Mouse (Mus musculus): ENCODE measurements around the gene Tmem9b. TPM values are rescaled to one million over a fixed set of nuclear protein-coding genes. Genes with fewer than 3 reads are reported as not detected.

Gene Tmem9b
- polyA plus RNA-seq, 1 experiment, result 14.5 TPM

DNA sequence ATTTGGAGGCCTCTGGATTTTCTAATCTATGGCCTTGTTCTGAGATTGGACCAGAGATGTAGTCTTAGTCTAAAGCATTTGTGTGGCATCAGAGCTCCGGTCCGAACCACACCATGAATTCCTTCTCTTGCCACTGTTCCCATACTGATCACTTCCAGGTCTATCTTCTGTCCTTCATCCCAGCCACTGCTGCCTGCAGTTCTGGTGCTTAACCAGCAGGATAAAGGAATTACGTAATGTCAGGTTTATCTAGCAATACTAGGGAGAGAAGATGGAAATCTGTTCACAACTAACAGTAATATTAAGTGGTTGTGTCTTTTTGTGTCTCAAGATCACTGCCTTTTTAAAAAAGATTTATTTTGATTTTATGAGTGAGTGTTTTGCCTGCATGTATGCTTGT is 62.6 kb downstream of the Tmem9b start:
- Histone ChIP-seq H3K9me3 (replicated peaks; ENCODE audit: control insufficient read depth, insufficient read depth, low read length, poor library complexity, severe bottlenecking) (no peaks in the 10 kb centered on the region), H3K4me1 (ENCODE audit: control insufficient read depth, insufficient read depth, low read length) (no peaks in the 10 kb centered on the region), H3K27ac (ENCODE audit: insufficient read depth, low read length) (no peak overlapping the region), H3K27me3 (ENCODE audit: control insufficient read depth, insufficient read depth, low read length, poor library complexity, severe bottlenecking) (no peaks in the 10 kb centered on the region), H3K9ac (ENCODE audit: low read depth, poor library complexity, severe bottlenecking) (no peak overlapping the region), H3K36me3 (ENCODE audit: control insufficient read depth, insufficient read depth, low read length, poor library complexity, severe bottlenecking) (no peaks in the 10 kb centered on the region), H3K4me3 (ENCODE audit: low read depth, low read length) (no peak overlapping the region)
- no peak for TF ChIP-seq EP300 (IDR thresholded peaks at IDR 0.05; ENCODE audit: insufficient read depth, low read depth, low read length)
- no peak for TF ChIP-seq POLR2A (IDR thresholded peaks at IDR 0.05; ENCODE audit: insufficient read depth, low read length)
- TF ChIP-seq CTCF (IDR thresholded peaks at IDR 0.05; ENCODE audit: low read depth, low read length), result no peak

DNA sequence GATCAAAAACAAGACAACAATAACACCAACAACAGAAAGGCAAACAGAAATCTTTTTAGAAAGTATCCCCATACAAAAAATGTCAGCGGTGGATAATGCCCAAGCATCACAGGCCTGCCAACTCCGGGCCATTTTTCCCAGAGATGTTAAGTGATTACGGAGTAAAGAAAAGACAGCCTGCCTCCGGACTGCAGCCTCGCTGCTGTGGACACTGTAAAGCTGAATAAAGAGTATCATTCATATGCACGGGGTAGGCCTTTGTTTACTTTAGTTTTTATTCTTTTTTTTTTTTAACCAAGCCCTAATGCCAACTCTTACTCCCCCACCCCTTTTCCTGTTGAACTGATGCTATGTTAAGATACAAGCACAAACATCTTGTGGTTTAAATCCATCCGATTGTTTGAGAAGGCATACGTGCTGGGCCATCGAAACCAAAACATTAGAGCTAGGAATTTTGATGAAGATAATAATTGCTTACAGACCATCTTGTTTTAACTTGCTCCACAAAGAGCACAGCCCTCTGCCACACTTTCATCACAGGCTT is 66.0 kb downstream of the Tmem9b start:
- no peaks in the 10 kb centered on the region for H3K9me3 ChIP-seq (replicated peaks; ENCODE audit: control insufficient read depth, insufficient read depth, low read length, poor library complexity, severe bottlenecking)
- no peaks in the 10 kb centered on the region for H3K27me3 ChIP-seq (ENCODE audit: control insufficient read depth, insufficient read depth, low read length, poor library complexity, severe bottlenecking)
- no peak for TF ChIP-seq CTCF (IDR thresholded peaks at IDR 0.05; ENCODE audit: low read depth, low read length)
- no peak for TF ChIP-seq EP300 (IDR thresholded peaks at IDR 0.05; ENCODE audit: insufficient read depth, low read depth, low read length)
- no peak for TF ChIP-seq POLR2A (IDR thresholded peaks at IDR 0.05; ENCODE audit: insufficient read depth, low read length)
- no peaks in the 10 kb centered on the region for H3K4me1 ChIP-seq (ENCODE audit: control insufficient read depth, insufficient read depth, low read length)
- no peaks in the 10 kb centered on the region for H3K36me3 ChIP-seq (ENCODE audit: control insufficient read depth, insufficient read depth, low read length, poor library complexity, severe bottlenecking)
- no peak overlapping the region for H3K27ac ChIP-seq (ENCODE audit: insufficient read depth, low read length)
- no peak overlapping the region for H3K9ac ChIP-seq (ENCODE audit: low read depth, poor library complexity, severe bottlenecking)
- no peak overlapping the region for H3K4me3 ChIP-seq (ENCODE audit: low read depth, low read length)

Other genes with a start within 250 kb of the Tmem9b start
- gene Trim66, start 244.7 kb downstream of the Tmem9b start, polyA plus RNA-seq (2011; ENCODE audit: insufficient read depth, insufficient read length, low read depth, missing spikeins), result 0.30 and 0.63 TPM in 2 replicates
- 640 and 699 TPM in 2 replicates for gene Rpl27a, start 233.7 kb downstream of the Tmem9b start, polyA plus RNA-seq (2011; ENCODE audit: insufficient read depth, insufficient read length, low read depth, missing spikeins)
- gene St5, start 49.3 kb downstream of the Tmem9b start, polyA plus RNA-seq (2011; ENCODE audit: insufficient read depth, insufficient read length, low read depth, missing spikeins), result 36.7 and 42.2 TPM in 2 replicates
- gene Akip1, start 49.2 kb downstream of the Tmem9b start, polyA plus RNA-seq (2011; ENCODE audit: insufficient read depth, insufficient read length, low read depth, missing spikeins), result 21.5 and 25.1 TPM in 2 replicates
- not detected in 2 replicates for gene BC051019, start 29.0 kb downstream of the Tmem9b start, polyA plus RNA-seq (2011; ENCODE audit: insufficient read depth, insufficient read length, low read depth, missing spikeins)
- gene Ascl3, start 21.1 kb downstream of the Tmem9b start, polyA plus RNA-seq (2011; ENCODE audit: insufficient read depth, insufficient read length, low read depth, missing spikeins), result not detected in 2 replicates
- gene Nrip3, start 29.1 kb upstream of the Tmem9b start, polyA plus RNA-seq (2011; ENCODE audit: insufficient read depth, insufficient read length, low read depth, missing spikeins), result 0.85 and 1.6 TPM in 2 replicates
- gene Scube2, start 112.8 kb upstream of the Tmem9b start, polyA plus RNA-seq (2011; ENCODE audit: insufficient read depth, insufficient read length, low read depth, missing spikeins), result 0.22 and 0.87 TPM in 2 replicates
- 56.2 and 58.6 TPM in 2 replicates for gene Dennd5a, start 207.6 kb upstream of the Tmem9b start, polyA plus RNA-seq (2011; ENCODE audit: insufficient read depth, insufficient read length, low read depth, missing spikeins)
- gene Tmem41b, start 234.1 kb upstream of the Tmem9b start, polyA plus RNA-seq (2011; ENCODE audit: insufficient read depth, insufficient read length, low read depth, missing spikeins), result 51.9 and 60.9 TPM in 2 replicates

Data from ES-Bruce4 (cell line).